Comparison of ENCODE assay signal across 18 mouse cellular contexts in the genomic region with DNA sequence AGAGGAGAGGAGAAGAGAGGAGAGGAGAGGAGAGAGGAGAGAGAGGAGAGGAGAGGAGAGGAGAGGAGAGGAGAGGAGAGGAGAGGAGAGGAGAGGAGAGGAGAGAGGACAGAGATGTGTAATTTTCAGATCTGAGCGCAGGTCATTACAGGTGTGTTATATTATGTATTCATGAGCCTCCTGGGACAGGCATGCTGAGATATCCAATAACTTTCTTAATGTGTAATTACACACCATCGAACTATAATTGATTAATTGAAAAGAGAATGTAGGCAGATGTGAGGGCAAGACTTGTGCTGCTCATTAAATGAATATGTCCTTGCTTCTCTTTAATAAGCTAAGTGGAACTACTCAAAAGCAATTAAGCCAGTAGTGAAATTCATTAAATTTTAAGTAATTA.
"Had no signal": no experiment of that assay in that cellular context is flagged by ENCODE, and none has a peak within 500 bp of the region (broad histone marks: within the 10 kb centered on the region; RNA-seq: fewer than 3 reads in every experiment).

No protein-coding gene starts in this region.

- DNase-seq: liver, postnatal 0 days; lung, adult 2 months; lung, postnatal 14 days; lung, postnatal 36 days; right cerebral cortex, postnatal 14 days; thymus, adult 2 months; thymus, postnatal 25 days; thymus, postnatal 4 days had no signal

- ATAC-seq: liver, postnatal 0 days; lung, postnatal 0 days; midbrain, embryonic 13.5 days had no signal

- H3K4me2 ChIP-seq: liver, embryonic 15.5 days; lung, embryonic 15.5 days; midbrain, embryonic 11.5 days; midbrain, embryonic 13.5 days; midbrain, embryonic 15.5 days; stomach, embryonic 15.5 days had no signal

- H3K9me3 ChIP-seq: liver, embryonic 15.5 days; lung, embryonic 15.5 days; megakaryocyte, embryonic 14.5 days; midbrain, embryonic 13.5 days; midbrain, embryonic 15.5 days; stomach, embryonic 15.5 days had no signal

- H3K4me3 ChIP-seq: liver, embryonic 15.5 days; lung, embryonic 15.5 days; megakaryocyte, embryonic 14.5 days; midbrain, embryonic 13.5 days; midbrain, embryonic 15.5 days; stomach, embryonic 15.5 days had no signal

- H3K27ac ChIP-seq: liver, embryonic 15.5 days; lung, embryonic 15.5 days; macrophage; stomach, embryonic 15.5 days; stomach, postnatal 0 days had no signal

- H3K36me3 ChIP-seq: liver, embryonic 15.5 days; lung, embryonic 15.5 days; midbrain, embryonic 13.5 days; midbrain, embryonic 15.5 days; stomach, embryonic 15.5 days had no signal

- H3K27me3 ChIP-seq: liver, embryonic 15.5 days; lung, embryonic 15.5 days; midbrain, embryonic 13.5 days; midbrain, embryonic 15.5 days; stomach, embryonic 15.5 days had no signal

- H3K4me1 ChIP-seq: liver, embryonic 15.5 days; lung, embryonic 15.5 days; megakaryocyte, embryonic 14.5 days; stomach, embryonic 15.5 days had no signal

- H3K9ac ChIP-seq: liver, embryonic 15.5 days; liver, postnatal 0 days; lung, embryonic 15.5 days; midbrain, embryonic 13.5 days; midbrain, embryonic 15.5 days; stomach, embryonic 15.5 days had no signal
